Mouse (Mus musculus) cerebellum, adult 2 months (tissue): ENCODE results near the gene B3gnt5. TPM values are rescaled to one million over a fixed set of nuclear protein-coding genes. Genes with fewer than 3 reads are reported as not detected.
A peak's percentile ranks its signal among the peaks of the same experiment; 100 is the strongest.

Source experiments
- DNase-seq, 2 experiments: peaks; one replicate each; pipeline ENCODE4 v3.0.0; 2021
- H3K27ac ChIP-seq: fragments of 200-500 bp; 2 replicates; pipeline ENCODE4 v1.5.1; 2012; ENCODE audit warnings: low read length, control low read depth, inconsistent platforms; ENCODE audit not compliant: insufficient read depth
- H3K27me3 ChIP-seq: fragments of 200-500 bp; 2 replicates; pipeline ENCODE4 v1.6.1; 2012; ENCODE audit warnings: inconsistent platforms, mild to moderate bottlenecking, low read length, moderate library complexity; ENCODE audit not compliant: control insufficient read depth, insufficient read depth
- H3K4me1 ChIP-seq: fragments of 200-500 bp; 2 replicates; pipeline ENCODE4 v1.6.1; 2011; ENCODE audit warnings: low read length; ENCODE audit not compliant: control insufficient read depth, insufficient read depth
- H3K4me3 ChIP-seq: fragments of 200-500 bp; replicated peaks from 2 replicates; pipeline ENCODE3; 2011; ENCODE audit warnings: mild to moderate bottlenecking, low read depth, low read length, control low read depth; ENCODE audit not compliant: insufficient read depth
- CTCF ChIP-seq: fragments of 200-500 bp; IDR thresholded peaks from 2 replicates; pipeline ENCODE4 v1.5.1; 2011; ENCODE audit warnings: low read depth, mild to moderate bottlenecking, control low read depth, low read length, moderate library complexity, borderline replicate concordance; ENCODE audit not compliant: insufficient read depth
- POLR2A ChIP-seq: fragments of 200-500 bp; IDR thresholded peaks from 2 replicates; pipeline ENCODE4 v1.6.1; 2011; ENCODE audit warnings: low read length, control low read depth, borderline replicate concordance; ENCODE audit not compliant: insufficient read depth
- WGBS: fragments of 180-500 bp; shearing (Covaris S2); methylation state at CpG from one replicate; pipeline ENCODE4 v1.1.7; 2018; 5-methylcytosine and 5-hydroxymethylcytosine counted together
- polyA plus RNA-seq: library from polyadenylated mRNA; depleted of rRNA; stranded (reverse); fragments of >200 nt; gene quantifications from 2 replicates; pipeline ENCODE4 v1.2.3, GENCODE M21; 2012; rRNA removed

B3gnt5 gene
- polyA plus RNA-seq, 1 experiment = 5.1 TPM

- TF ChIP-seq POLR2A (no peak), CTCF (no peak)
- Histone ChIP-seq H3K4me3 (no peak overlapping the region), H3K27me3 (no peaks in the 10 kb centered on the region), H3K4me1 (no peaks in the 10 kb centered on the region), H3K27ac (no peak overlapping the region)
- no peak for DNase-seq
Measured at GRCm38 (mm10) chr16:19772013-19772412, 12.0 kb downstream of the B3gnt5 start.

GRCm38 (mm10) chr16:19786386-19787090 lies 26.5 kb downstream of the B3gnt5 start:
- 43% methylated on average over 12 of the region's 12 CpGs for WGBS
- DNase-seq = peak in 1 of 2 experiments; percentile 14

GRCm38 (mm10) chr16:19789914-19790313 lies 29.9 kb downstream of the B3gnt5 start:
- H3K4me3 ChIP-seq = no peak overlapping the region
- no peak overlapping the region for H3K27ac ChIP-seq
- no peaks in the 10 kb centered on the region for H3K27me3 ChIP-seq
- no peaks in the 10 kb centered on the region for H3K4me1 ChIP-seq
- no peak for TF ChIP-seq CTCF
- TF ChIP-seq POLR2A = no peak
- no peak for DNase-seq
- 70% methylated on average over 2 of the region's 2 CpGs for WGBS

More at GRCm38 (mm10) chr16:19786386-19787090, 26.5 kb downstream of the B3gnt5 start:
- no peak for TF ChIP-seq CTCF
- no peak for TF ChIP-seq POLR2A
- no peaks in the 10 kb centered on the region for H3K27me3 ChIP-seq
- H3K4me1 ChIP-seq = no peaks in the 10 kb centered on the region
- no peak overlapping the region for H3K27ac ChIP-seq
- no peak overlapping the region for H3K4me3 ChIP-seq

GRCm38 (mm10) chr16:19818801-19819200 lies 58.8 kb downstream of the B3gnt5 start:
- Histone ChIP-seq H3K27ac (no peak overlapping the region), H3K27me3 (no peaks in the 10 kb centered on the region), H3K4me3 (no peak overlapping the region), H3K4me1 (no peaks in the 10 kb centered on the region)
- no peak for TF ChIP-seq POLR2A
- TF ChIP-seq CTCF = no peak
- DNase-seq = no peak
- 45% methylated on average over 2 of the region's 2 CpGs for WGBS

Other genes with a start within 250 kb of the B3gnt5 start
- not detected in 2 replicates for gene Olfr167, start 237.9 kb upstream of the B3gnt5 start, polyA plus RNA-seq
- gene Olfr168, start 224.7 kb upstream of the B3gnt5 start, polyA plus RNA-seq = not detected in 2 replicates
- not detected in 2 replicates for gene Olfr169, start 188.4 kb upstream of the B3gnt5 start, polyA plus RNA-seq
- gene Olfr170, start 148.3 kb upstream of the B3gnt5 start, polyA plus RNA-seq = not detected in 2 replicates
- gene Olfr171, start 130.3 kb upstream of the B3gnt5 start, polyA plus RNA-seq = not detected in 2 replicates
- not detected in 2 replicates for gene Lamp3, start 53.8 kb upstream of the B3gnt5 start, polyA plus RNA-seq
- 1.2 and 1.6 TPM in 2 replicates for gene Klhl6, start 222.8 kb downstream of the B3gnt5 start, polyA plus RNA-seq